Mouse (Mus musculus) thymus, adult 18-20 months (tissue): Measurements from ENCODE around the gene Dnajb8.

Experiments
- DNase-seq, 2 experiments: peaks; one replicate each; pipeline ENCODE4 v3.0.0; 2022; ENCODE audit warnings: mixed read lengths in 2 of 2

Gene Dnajb8

DNA sequence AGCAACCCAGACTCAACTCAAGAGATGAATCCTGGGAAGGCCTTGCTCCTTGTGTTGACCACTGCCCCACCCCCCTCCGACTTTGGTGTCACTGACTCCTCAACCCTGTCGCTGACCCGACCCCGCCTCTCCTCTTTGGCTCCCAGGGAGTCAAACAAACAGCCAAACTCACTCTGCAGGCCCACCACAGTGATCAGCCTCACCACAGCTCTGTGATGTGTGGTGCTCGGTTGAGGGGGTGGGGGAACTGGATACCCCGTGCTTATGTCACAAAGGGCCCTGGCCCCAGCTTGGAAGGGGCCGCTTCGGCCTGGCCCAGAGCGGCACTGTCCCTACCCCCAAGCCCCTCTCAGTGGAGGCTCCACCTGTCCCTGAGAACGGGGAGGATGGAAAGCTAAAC, at the start of gene Dnajb8:
TSS of gene Dnajb8 (plus strand) at position 301 of the 400 bp plus-strand sequence.
- no peak for DNase-seq

GRCm38 (mm10) chr6:88174191-88174590, 47.9 kb upstream of the Dnajb8 start:
- no peak for DNase-seq

GRCm38 (mm10) chr6:88174676-88175075, 47.4 kb upstream of the Dnajb8 start:
- no peak for DNase-seq

GRCm38 (mm10) chr6:88184671-88185070, 37.4 kb upstream of the Dnajb8 start:
- no peak for DNase-seq

- DNase-seq: no peak
Measured at GRCm38 (mm10) chr6:88188148-88188547, 33.9 kb upstream of the Dnajb8 start.

GRCm38 (mm10) chr6:88189312-88190042, 32.6 kb upstream of the Dnajb8 start:
- peak; percentile 35 to 54 for DNase-seq

GRCm38 (mm10) chr6:88190043-88190309, 32.1 kb upstream of the Dnajb8 start:
- no peak for DNase-seq

DNA sequence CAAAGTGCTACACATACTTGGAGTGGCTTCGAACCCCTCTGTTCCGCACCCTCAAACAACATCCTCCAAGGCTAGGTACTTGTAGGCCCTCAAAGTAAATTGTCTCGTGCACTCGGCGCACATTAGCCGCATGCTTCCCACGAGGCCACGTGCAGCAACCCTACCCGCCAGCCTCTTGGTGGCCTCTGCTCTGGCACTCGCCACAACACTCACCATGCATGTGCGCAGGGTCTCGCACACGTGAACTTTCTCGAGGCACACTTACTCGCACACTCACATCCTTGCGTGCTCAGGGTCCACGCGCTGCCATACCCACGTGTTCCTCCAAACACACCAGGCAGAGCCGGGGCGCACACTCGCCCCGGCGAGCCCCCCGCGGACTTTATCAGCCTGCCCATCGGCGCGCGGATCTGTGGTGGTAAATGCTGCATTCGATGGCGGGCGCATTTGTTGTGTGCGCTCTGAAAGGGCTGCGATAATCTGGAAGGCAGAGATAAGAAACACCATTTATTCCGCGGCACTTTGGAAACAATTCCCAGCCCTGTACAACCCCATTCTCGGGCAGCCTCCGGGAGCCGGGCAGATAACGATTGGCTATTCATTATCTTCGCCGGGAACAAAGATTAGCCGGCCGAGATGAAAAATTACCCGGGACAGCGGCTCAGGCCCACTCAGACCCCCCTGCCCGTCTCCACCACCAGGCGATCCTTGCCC, 31.6 kb upstream of the Dnajb8 start:
- no peak for DNase-seq

- no peak for DNase-seq
Measured at GRCm38 (mm10) chr6:88191024-88191365, 31.1 kb upstream of the Dnajb8 start.

DNA sequence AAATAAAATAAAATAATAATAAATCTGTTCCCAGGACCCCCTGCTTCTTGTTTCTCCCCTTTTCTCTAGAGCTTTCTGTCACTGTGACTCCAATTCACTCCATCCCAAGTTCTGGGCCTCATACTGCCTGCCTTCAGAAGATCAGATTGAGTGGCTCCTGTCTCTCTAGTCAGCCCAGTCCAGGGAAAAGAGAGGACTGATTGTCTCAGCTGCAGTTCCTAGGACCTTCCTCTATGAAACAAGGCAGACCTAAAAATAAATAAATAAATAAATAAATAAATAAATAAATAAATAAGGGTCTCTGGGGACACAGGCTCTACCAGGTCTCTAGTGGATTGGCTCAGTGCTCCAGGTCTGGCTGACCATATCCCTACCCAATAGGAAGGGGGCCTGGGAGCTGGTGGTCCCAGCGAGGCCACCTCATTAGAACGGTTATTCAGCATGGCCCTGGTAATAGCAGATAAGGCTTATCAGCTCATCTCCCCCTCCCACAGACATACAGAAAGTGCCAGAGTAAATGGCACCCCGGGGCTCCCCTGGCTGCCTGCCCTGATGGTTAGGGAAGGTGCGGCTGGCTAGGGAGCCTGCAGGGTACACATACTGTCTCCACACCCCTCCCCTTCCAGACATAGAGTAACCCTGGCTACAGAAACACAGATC, 30.5 kb upstream of the Dnajb8 start:
- DNase-seq: no peak

GRCm38 (mm10) chr6:88192756-88193155, 29.3 kb upstream of the Dnajb8 start:
- DNase-seq: no peak

DNA sequence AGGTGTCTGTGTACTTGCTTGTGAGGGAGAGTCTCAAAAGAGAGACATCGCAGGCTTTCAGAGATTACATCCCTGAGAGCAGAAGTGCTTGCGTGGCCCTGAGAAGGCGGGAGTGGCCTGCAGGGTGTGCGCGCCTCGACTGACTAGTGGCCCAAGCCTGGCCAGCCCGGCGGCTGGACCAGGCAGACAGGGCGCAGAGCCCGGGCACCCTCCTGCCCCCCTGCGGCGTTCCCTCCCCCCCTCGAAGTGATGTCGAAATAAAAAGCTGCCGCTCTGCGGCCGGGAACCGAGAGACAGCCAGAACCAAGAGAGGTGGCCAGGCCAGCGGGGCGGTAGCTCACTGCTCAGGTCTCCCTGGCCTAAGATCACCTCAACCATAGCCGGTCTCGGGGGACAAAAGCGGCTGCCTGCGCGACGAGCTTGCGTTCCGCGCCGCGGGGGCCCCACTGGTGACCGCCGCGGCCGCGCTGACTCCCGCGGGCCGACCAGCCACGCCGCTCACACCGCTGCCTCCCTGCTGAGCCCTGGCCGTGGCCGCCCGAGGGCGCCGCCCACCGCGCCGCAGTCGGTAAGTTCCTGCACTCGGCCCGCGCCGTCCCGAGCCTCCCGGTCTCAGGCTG, 28.5 kb upstream of the Dnajb8 start, which contains the start of gene Gata2:
TSS of gene Gata2 (plus strand) at position 459 of the 620 bp plus-strand sequence.
- no peak for DNase-seq

DNA sequence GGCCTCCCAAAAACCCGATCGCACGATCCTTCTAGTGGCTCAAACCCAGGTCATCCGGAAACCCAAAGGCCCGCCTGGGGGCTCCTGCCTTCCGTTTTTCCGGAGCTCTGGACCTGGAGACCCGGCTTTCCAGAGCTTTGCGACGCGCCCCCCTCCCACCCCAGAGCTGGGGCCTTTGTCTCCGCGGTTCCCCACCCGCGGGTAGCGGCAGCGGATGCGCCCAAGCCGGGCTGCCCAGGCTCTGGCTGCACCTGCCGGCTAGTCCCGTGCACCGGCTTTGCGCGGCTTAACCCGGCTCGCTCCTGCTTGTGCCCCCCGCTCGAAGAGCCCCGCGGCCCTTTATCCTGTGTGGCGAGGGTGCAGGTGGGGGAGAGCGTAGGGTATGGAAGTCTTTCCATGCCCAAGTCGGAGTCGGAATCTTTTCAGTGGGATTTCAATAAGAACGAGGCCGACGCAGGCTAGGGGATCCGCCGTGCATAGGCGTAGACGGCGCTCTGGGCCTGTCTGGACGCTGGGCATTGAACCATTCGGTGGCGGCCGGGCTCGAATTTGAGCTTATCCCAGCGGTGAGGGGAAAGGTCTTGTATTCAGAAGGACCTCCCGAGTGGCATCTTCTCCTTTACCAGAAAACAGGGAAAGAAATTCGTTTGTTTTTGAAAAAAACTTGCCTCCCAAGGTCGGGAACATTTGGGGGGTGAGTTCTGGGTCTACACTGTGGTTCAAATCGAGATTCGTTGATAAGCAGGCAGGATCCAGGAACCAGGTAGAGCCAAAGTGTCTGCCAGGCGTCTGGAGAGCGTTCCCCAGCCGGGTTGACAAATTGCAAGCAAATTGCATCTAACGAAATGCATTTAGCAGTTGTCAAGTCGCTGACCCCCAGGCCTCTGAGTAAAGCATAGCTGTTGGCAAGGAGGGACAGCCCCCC, 27.8 kb upstream of the Dnajb8 start:
- DNase-seq: no peak

DNA sequence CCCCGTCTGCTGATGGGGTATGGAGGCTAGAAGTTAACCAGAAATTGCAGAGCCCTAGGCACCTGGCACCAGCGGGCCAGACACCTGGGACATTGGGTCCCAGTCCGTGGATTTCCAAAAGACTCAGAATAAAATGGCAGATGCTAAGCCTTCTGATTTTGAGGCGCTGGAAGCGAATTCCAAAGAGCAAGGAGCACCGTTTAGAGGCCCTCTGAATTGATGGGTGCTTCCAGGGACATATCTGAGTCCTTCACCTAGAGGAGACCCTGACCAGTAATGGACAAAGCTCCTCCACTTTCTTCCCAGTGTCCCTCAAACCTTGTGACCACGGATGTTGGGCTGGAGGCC, 27.1 kb upstream of the Dnajb8 start:
- no peak for DNase-seq

DNA sequence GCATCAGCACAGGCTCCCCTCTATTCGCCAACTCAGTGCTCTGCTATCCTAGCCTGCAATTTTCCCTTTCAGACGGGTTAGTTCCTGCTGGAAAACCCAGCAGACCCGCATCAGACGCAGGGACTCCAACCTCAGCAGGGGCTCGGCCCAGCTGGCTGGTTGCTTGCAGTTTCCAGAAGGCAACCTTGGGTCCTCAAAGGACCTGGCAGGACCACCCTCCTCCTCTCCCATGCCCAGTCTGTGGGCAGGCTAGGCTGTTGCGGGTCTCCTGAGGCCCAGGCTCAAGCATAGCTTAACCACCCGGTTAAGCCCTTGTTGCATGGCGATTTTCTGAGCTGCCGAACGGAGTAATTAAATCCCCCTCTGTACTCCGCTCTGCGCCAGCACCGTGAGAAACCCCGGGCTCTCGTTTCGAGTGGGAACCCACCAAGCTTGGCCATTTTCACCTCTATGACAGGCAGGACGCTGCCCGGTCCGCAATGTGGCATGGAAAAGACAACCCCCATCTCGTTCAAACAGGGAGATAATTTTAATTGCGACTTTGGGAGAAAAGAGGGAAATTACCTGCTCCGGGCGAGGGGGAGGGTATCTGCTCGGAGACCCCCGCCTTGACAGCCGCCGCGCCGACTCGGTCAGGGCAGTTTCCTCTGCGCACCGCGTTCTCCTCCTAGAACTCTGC, 25.9 kb upstream of the Dnajb8 start:
- no peak for DNase-seq

DNA sequence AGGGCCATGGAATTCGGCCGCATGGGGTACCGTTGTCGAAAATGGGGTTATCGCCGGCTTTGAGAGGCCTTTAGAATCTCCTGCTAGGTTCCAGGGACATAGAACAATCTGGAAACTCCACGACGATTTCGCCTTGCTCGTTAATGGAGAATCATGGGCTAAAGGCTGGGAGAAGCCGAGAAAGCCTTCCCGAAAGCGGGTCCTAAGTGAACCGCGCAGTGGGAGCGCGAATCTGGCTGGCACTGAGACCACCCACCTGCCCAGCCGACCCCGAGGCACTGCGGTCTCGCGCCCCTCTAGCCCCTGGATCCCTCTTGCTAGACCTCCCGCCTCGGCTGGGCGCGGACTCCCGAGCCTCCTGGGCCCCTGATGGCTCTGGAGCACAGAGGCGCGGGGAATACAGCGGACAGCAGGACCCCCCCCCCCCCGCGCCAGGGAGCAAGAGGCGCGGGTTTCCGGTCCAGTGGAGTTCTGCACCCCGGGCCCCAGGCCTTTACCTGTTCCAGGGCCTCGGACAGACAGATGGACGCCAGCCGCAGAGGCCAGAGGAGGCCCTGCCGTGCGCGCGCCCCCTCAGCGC, 25.2 kb upstream of the Dnajb8 start:
- DNase-seq: no peak

DNA sequence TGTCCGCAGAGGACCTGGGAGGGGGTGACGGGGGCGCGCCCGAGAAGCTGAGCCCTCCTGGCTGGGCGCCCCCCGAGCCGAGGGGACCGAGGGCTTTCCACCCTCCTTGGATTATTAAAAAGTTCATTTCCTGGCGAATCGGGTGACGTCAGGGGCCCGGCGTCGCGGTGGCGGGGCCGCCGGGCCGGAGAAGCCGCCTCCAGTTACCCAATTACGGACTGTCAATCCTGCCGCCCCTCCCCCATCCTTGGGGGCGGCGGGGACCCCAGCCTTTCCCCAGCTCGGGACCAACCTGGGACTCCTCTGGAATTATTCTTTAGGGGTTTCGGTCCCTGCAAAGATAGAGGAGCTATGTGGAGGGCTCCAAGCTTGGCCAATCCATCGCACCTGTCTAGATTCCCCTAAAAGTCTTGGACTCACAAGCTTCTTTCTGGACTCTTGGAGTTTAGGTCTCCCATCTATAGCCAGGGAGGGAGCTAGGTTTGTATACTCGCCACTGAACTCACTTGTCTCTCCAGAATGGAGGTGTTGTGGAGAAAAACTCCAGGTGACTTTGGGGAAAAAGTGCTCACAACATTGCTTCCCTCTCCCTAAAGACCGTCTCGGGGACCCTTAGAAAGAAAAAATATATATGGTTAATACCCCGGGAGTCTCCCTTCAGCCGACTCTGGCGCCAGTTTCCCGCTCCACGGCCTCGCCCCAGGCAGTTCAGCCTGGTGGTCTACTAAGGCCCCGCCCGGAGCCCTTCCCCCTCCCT, 24.6 kb upstream of the Dnajb8 start:
- no peak for DNase-seq

GRCm38 (mm10) chr6:88198070-88198940, 23.8 kb upstream of the Dnajb8 start:
- DNase-seq: no peak

DNA sequence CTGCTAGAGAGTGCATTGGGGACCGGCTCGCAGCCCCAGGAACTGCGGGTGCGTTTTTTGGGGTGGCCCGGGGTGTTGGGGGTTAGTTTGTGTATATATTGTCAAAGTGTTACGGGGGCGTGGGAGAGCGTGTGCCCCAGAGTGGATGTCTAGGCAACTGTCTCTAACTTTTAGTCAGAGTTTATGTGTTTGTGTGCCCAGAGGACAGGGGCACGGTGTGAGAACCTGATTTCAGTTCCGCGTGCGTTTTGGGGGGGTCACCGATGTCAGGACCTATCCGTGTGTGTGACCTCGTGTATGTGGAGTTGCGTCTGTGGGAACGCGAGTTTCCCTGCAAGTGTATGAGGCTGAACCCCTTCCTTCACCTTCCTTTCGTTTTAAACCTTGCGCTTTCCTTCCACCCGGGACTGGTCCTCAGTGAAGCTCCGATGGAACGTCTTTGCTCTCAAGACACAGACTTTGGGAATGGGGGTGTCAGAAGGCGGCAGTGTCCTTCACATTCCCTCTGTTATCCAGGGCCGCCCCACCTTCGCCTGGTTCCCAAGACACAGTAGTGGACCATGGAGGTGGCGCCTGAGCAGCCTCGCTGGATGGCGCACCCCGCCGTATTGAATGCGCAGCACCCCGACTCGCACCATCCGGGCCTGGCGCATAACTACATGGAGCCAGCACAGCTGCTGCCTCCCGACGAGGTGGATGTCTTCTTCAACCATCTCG, 22.9 kb upstream of the Dnajb8 start:
- DNase-seq: no peak
